Mouse (Mus musculus): Measurements from ENCODE around the gene Fadd. TPM values are rescaled to one million over a fixed set of nuclear protein-coding genes. Genes with fewer than 3 reads are reported as not detected.

The Fadd gene
- polyA plus RNA-seq, 1 experiment from 2014 or later, result 8.3 TPM

GRCm38 (mm10) chr7:144536367-144536766, 45.9 kb downstream of the Fadd start:
- no peak for DNase-seq (ENCODE audit: low spot score)

- DNase-seq (ENCODE audit: low spot score), result no peak
These were observed 47.5 kb downstream of the Fadd start for GRCm38 (mm10) chr7:144534773-144535172.

- no peak for DNase-seq (ENCODE audit: low spot score)
These were observed 50.5 kb downstream of the Fadd start for GRCm38 (mm10) chr7:144531585-144532378.

GRCm38 (mm10) chr7:144529851-144530250, 52.4 kb downstream of the Fadd start:
- DNase-seq (ENCODE audit: low spot score), result no peak

- no peak for DNase-seq (ENCODE audit: low spot score)
These were observed 54.5 kb downstream of the Fadd start for GRCm38 (mm10) chr7:144527723-144528221.

Other genes starting within 250 kb of the Fadd start
- gene Cttn, start 111.5 kb downstream of the Fadd start, polyA plus RNA-seq (2015; fragmentation: Nextera tagmentation; extraction: Ambion mirVana), result 37.3 and 38.9 TPM in 2 replicates
- gene Ppfia1, start 28.7 kb downstream of the Fadd start, polyA plus RNA-seq (2015; fragmentation: Nextera tagmentation; extraction: Ambion mirVana), result 26.0 and 27.0 TPM in 2 replicates
- 1.3 TPM in 2 replicates for gene Ano1, start 169.5 kb upstream of the Fadd start, polyA plus RNA-seq (2015; fragmentation: Nextera tagmentation; extraction: Ambion mirVana)